Mouse (Mus musculus) fat pad, adult 2 months (tissue): ENCODE results near the gene L3mbtl1.

ENCODE experiments used
- DNase-seq: peaks from one replicate; pipeline ENCODE4 v3.0.0-alpha.2; 2011; ENCODE audit warnings: low read depth, low spot score; ENCODE audit errors: extremely low read depth

The L3mbtl1 gene

GRCm38 (mm10) chr2:162939562-162939961, 3.7 kb upstream of the L3mbtl1 start:
- DNase-seq = no peak

GRCm38 (mm10) chr2:162943931-162944330, 659 bp downstream of the L3mbtl1 start:
- no peak for DNase-seq

- no peak for DNase-seq
Observed at GRCm38 (mm10) chr2:162946964-162947363, 3.7 kb downstream of the L3mbtl1 start.

- no peak for DNase-seq
Observed at GRCm38 (mm10) chr2:162947736-162948135, 4.5 kb downstream of the L3mbtl1 start.

DNA sequence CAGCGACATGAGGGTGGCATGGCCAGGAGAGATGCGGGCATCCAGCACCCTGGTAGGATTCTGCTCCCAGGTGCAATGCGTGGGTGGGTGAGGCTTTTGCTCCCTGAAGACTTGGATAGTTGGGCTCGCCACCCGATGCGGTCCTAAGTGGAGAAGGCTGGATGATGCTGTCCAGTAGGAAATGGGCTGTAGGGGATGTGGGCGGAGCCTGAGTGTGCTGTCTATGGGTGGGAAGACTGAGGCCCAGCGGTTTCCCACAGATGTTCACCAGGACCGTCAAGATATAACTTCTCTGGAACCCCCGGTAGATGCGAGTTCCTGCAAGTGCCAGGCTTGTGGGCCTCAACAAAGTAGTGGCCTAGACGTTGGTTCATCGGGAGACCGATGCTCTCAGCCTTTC, 4.9 kb downstream of the L3mbtl1 start:
- no peak for DNase-seq

DNA sequence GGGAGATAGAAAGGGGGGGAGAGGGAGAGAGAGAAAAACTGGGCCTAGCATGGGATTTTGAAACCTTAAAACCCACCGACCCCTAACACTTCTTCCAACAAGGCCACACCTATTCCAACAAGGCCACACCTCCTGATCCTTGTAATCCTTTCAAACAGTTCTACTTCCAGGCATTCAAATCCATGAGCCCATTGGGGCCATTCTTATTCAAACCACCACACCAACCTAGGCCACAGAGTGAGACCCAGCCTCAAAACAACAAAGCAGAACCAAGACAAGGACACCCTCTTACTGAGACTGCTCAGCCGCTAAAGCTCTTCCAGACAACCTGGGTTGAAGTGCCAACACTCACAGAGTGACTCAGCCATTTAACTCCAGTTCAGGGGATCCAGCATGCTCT, 7.5 kb downstream of the L3mbtl1 start:
- DNase-seq = no peak

GRCm38 (mm10) chr2:162956843-162957242, 13.6 kb downstream of the L3mbtl1 start:
- no peak for DNase-seq

- no peak for DNase-seq
Observed at GRCm38 (mm10) chr2:162961321-162961720, 18.0 kb downstream of the L3mbtl1 start.

GRCm38 (mm10) chr2:162966734-162967133, 23.5 kb downstream of the L3mbtl1 start:
- DNase-seq = no peak

GRCm38 (mm10) chr2:162968357-162968756, 25.1 kb downstream of the L3mbtl1 start:
- DNase-seq = no peak

GRCm38 (mm10) chr2:162969101-162969500, 25.8 kb downstream of the L3mbtl1 start:
- no peak for DNase-seq

- DNase-seq = no peak
Observed at GRCm38 (mm10) chr2:162970896-162971295, 27.6 kb downstream of the L3mbtl1 start.

GRCm38 (mm10) chr2:162972752-162973151, 29.5 kb downstream of the L3mbtl1 start:
- no peak for DNase-seq

GRCm38 (mm10) chr2:162973206-162973605, 29.9 kb downstream of the L3mbtl1 start:
- no peak for DNase-seq

GRCm38 (mm10) chr2:162973637-162974036, 30.4 kb downstream of the L3mbtl1 start:
- DNase-seq = peak; percentile 30

DNA sequence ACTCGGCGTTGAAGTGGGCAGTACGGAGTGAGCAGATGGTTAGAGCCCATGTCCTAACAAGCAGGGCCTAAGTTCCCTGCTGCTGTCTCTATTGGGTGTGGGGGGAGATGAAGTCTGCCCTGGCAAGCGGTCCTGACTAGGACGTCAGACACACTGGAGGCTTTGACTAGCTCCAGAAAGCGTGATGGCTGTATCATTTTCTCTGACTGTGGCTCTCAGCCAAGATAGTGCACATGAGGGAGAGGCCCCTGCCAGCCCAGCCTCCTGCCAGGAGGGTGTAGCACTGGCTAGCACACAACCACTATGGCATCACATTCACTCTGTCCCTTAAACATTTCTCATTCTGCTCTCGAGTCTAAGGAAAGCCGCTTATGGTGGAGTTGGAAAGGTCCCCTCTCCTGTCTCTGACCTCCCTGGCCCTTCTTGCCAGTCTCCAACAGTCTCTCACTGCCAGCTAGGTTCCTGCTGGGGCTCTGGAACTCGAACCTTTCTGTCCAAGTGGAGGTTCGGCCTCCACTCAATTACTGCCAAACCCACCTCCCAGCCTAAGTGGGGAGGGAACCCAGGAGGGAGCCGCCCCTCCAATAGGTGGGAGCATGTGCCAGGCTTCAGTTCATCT, 32.0 kb downstream of the L3mbtl1 start:
- DNase-seq = no peak

GRCm38 (mm10) chr2:162976001-162976400, 32.7 kb downstream of the L3mbtl1 start:
- DNase-seq = no peak

GRCm38 (mm10) chr2:162984381-162984780, 41.1 kb downstream of the L3mbtl1 start:
- DNase-seq = no peak

DNA sequence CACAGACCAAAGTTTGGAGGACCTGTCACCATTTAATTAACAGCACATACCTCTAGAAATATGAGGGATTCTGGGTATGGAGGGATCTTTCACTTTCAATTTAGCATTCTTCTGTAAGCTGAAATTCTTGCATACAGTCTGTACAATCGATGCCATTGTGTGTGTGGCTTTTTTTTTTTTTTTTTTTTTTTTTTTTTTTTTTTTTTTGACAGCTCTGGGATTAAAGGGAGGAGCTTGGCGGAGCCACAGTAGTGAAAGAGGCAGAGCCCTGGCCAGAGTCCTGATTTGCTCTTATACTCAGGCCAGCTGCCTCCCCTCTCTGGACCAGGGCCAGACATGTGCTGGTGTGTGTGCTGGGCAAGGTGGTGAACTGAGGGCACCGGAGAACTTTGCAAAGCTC, 42.7 kb downstream of the L3mbtl1 start:
- no peak for DNase-seq

- no peak for DNase-seq
Observed at GRCm38 (mm10) chr2:162986764-162987163, 43.5 kb downstream of the L3mbtl1 start.

DNA sequence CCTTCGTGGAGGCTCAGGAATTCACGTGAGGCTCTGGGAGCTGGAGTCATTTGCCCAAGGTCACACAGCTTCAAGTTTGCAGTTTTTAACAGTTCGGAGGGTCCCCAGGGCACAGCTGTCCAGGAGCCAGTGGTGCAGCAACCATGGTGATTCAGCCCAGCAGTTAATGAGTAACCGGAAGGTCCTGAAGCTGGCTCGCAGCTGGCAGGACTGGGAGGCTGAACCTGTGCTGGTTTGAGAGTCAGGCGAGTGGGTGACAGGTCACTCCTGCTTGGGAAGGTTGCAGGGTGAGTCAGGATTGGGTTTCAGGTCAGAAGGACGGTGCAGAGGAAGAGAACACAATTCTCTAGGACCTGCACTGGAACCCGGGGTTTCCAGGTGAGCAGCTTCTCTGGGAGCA, 43.9 kb downstream of the L3mbtl1 start, which contains the start of gene Sgk2:
Sgk2 (plus strand) TSS at position 113 of the 400 bp plus-strand sequence.
- DNase-seq = no peak

GRCm38 (mm10) chr2:162988235-162988634, 45.0 kb downstream of the L3mbtl1 start:
- DNase-seq = no peak

DNA sequence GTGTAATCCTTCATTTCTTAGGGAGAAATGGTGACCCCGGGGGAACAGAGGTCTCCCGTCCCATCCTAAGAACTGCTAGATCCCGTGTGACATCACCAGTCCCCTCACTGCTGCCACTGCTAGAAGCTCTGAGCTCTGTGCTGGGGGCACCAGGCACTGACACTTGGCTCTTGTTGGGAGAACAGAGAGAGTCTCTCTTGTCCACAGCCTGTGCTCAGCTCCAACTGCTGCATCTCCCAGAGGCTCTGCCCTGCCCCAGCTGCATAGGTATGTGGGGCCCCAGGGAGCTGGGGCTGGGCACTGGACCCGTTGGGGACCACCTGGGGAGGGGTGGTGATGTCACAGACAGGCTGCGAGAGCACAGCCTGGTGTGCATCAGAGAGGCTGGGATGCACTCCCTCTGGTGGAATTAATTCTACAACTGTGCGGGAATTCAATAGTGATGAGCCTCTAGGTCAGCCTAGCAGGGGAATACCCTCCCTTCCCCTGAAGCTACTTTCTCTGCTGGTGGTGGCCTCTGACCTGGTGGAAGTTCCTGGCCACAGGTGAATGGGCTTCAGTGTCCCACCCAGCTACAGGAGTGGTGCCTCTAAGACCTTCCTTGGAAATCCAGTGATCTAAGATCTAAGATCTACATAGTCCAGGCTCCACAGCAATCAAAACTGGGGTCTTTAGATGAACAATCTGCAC, 48.3 kb downstream of the L3mbtl1 start:
- no peak for DNase-seq
